Mouse (Mus musculus) bone marrow, adult 2 months (tissue): Measurements from ENCODE around the gene Gm49383.

Experiments used
- CTCF ChIP-seq: fragments of 200-500 bp; IDR thresholded peaks from 2 replicates; pipeline ENCODE4 v1.5.1; 2011; ENCODE audit warnings: low read length, control low read depth; ENCODE audit not compliant: control insufficient read depth, insufficient read depth
- POLR2A ChIP-seq: fragments of 200-500 bp; IDR thresholded peaks from 2 replicates; pipeline ENCODE4 v1.6.1; 2011; ENCODE audit warnings: low read depth, mild to moderate bottlenecking, control low read depth, low read length, borderline replicate concordance; ENCODE audit not compliant: control insufficient read depth

GRCm38 (mm10) chr12:69197378-69198163, 667 bp upstream of the Gm49383 start:
- TF ChIP-seq CTCF (no peak), POLR2A (peak; percentile 39; the same call in 1 of the 2 replicates)
